Mouse (Mus musculus) layer of hippocampus, adult 9-11 months (tissue): Measurements from ENCODE around the gene Birc5.
"Not testable (repeated sequence)": the region's sequence is repeated elsewhere in the genome, so short reads cannot be mapped to it uniquely, and the experiment has no call there.

Experiments used
- DNase-seq: peaks from one replicate; pipeline ENCODE4 v3.0.0; 2022

Gene Birc5

DNA sequence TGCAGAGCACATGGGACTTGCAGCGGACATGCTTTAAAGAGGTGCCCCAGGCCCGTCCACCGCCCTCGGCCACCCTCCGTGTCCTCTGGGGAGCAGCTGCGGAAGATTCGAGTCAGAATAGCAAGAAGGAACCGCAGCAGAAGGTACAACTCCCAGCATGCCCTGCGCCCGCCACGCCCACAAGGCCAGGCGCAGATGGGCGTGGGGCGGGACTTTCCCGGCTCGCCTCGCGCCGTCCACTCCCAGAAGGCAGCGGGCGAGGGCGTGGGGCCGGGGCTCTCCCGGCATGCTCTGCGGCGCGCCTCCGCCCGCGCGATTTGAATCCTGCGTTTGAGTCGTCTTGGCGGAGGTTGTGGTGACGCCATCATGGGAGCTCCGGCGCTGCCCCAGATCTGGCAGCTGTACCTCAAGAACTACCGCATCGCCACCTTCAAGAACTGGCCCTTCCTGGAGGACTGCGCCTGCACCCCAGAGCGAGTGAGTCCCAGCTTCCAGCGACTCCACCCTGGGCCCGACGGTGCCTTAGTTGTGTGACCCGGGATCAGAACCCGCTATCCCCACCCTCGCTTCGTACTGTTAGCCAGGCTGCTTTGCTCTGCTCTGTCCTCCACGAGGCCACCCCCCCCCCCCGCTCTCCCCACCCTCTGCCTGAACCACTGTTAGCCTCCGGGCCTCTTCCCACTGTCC, at the start of gene Birc5:
Gene Birc5 (plus strand): TSS at position 267 of the 687 bp plus-strand sequence.
- peak; percentile 96 for DNase-seq

DNA sequence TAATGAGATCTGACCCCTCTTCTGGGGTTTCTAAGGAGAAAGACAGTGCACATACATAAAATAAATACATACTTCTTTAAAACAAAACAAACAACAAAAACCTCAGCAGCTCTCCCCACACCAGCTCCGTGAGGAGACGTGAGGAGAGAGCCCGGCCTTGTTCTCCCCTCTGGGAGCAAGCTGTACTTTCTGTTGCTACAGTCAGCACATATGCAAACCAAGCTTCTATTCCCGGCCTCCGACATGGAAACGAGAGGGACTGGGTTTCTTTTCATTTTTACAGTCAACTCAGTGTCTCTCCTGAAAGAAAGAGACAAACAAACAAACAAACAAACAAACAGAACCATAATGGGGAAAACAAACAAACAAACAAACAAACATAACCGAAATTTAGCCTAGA, 49.0 kb upstream of the Birc5 start:
- no peak for DNase-seq

GRCm38 (mm10) chr11:117801650-117802049, 47.4 kb upstream of the Birc5 start:
- DNase-seq, result no peak

- DNase-seq, result no peak
These were observed 45.8 kb upstream of the Birc5 start for GRCm38 (mm10) chr11:117803166-117803688.

GRCm38 (mm10) chr11:117806781-117807180, 42.3 kb upstream of the Birc5 start:
- no peak for DNase-seq

GRCm38 (mm10) chr11:117809407-117810311, 39.4 kb upstream of the Birc5 start, which contains the start of the genes Gm20708 and Syngr2:
Gene Gm20708, plus strand, starts transcription at chr11:117809668.
Gene Syngr2, plus strand, starts transcription at chr11:117809668.
- no peak for DNase-seq

GRCm38 (mm10) chr11:117810401-117811046, 38.5 kb upstream of the Birc5 start:
- peak; percentile 82 for DNase-seq

- DNase-seq, result no peak
These were observed 35.2 kb upstream of the Birc5 start for GRCm38 (mm10) chr11:117813867-117814266.

GRCm38 (mm10) chr11:117814704-117815366, 34.2 kb upstream of the Birc5 start:
- no peak for DNase-seq

DNA sequence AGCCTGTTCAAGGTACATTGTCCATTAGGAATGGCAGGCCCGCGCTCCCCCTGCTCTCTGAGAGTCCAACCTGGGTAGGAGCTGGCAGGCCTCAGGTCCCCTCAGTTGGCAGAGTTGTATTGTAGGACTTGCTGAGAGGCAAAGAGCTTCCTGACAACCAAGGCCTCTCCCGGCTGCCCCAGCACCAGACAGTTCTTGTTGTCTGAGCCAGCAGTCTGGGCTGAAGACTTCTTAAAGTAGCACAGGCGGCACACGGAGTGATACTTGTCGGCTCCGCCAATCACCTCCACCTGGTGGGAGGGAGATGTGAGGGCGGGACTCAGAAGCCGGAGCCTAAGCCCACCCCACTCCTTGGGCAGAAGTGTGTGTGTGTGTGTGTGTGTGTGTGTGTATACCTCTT, 33.2 kb upstream of the Birc5 start:
- DNase-seq, result not testable (repeated sequence)

DNA sequence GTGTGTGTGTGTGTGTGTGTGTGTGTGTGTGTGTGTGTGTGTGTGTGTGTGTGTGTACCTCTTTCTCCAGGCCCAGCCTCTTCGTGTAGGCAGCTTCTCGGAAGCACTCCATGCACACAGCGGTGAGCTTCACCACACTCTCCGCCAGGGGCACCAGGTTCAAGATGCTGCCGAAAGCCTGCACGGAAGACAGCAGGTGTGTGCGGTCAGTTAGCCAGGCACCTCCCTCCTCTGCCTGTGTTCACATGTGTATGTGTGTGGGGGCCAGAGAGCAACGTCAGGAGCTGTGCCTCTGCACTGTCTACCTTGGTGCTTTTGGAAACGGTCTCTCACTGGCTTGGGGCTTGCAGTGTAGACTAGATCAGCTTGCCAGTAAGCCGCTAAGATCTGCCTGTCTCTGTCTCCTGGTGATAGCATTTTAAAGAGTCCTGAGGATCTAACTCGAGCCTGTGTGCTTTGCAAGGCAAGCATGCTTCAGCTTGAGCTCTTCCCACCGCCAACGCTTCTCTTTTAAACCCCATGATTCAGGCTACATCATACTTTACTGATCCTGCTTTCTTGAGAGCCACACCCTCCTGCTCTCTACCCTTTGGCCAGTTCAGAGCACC, 32.6 kb upstream of the Birc5 start:
- DNase-seq, result no peak

GRCm38 (mm10) chr11:117819095-117819494, 30.0 kb upstream of the Birc5 start:
- no peak for DNase-seq

GRCm38 (mm10) chr11:117820173-117820572, 28.9 kb upstream of the Birc5 start:
- no peak for DNase-seq

DNA sequence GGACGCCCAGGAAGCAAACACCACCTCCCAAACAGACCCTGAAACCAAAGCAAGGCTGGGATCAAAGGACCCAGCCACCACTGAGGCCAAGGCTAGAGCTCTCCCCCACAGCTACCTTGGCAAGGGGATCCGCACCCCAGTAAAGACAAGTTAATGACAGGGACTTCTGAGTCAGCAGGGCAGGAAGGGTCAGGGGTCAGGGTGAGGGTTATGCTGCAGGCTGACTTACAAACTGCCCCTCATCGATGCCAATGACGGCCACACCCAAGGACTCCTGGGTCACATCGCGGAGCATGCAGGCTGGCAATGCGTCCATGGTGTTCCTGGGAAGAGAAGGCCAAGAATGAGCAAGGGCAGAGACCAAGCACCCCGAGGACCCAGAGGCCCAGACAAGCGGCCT, 27.2 kb upstream of the Birc5 start:
- DNase-seq, result no peak

GRCm38 (mm10) chr11:117822728-117823241, 26.3 kb upstream of the Birc5 start:
- DNase-seq, result no peak

- DNase-seq, result no peak
These were observed 25.6 kb upstream of the Birc5 start for GRCm38 (mm10) chr11:117823411-117823810.

GRCm38 (mm10) chr11:117824060-117824969, 24.7 kb upstream of the Birc5 start:
- peak; percentile 74 for DNase-seq

GRCm38 (mm10) chr11:117825333-117826101, 23.5 kb upstream of the Birc5 start, which contains the start of the genes Afmid and Tk1:
Gene Afmid, plus strand, starts transcription at chr11:117825924.
Gene Tk1, minus strand, starts transcription at chr11:117826092.
- no peak for DNase-seq

DNA sequence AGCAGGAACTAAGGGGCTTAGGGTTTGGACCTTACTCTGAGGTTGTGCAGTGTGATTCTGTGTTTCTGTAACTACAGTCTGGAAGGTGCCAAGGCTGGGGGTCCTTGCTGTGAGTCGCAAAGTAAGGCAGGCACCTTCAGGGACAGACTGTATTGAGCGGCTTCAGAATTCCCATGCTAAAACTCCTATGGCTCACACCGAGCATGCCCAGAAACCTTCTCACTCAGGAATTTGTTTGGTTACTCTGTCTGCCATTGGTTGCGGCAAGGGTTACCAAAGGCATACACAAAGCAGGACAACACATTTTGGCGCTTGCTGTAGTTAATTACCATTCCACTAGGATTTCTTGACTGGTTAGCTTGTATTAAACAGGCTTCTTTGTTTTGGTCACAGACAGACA, 22.9 kb upstream of the Birc5 start:
- DNase-seq, result no peak

DNA sequence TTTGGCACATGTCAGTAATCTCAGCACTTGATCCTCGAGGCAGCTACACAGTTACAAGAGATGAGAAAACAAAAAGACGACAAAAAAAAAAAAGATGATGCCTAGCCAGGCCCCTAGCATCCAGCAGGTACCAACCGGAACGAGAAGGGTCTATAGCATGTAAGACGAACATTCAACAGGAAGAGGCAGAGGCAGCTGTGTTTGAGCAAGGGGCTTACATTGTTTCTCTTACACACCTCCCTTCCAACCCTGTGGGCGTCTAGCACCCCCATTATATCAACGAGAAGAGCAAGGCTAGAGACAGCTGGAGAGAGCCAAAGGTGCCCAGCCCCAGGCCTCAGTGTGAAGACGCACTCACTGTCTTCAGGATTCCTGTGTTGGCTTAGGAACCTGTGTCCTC, 22.1 kb upstream of the Birc5 start:
- no peak for DNase-seq
